Mouse (Mus musculus): ENCODE results near the gene Nxpe3. TPM values are rescaled to one million over a fixed set of nuclear protein-coding genes. Genes with fewer than 3 reads are reported as not detected.

Gene Nxpe3
- polyA plus RNA-seq, 1 experiment: 1.3 TPM

DNA sequence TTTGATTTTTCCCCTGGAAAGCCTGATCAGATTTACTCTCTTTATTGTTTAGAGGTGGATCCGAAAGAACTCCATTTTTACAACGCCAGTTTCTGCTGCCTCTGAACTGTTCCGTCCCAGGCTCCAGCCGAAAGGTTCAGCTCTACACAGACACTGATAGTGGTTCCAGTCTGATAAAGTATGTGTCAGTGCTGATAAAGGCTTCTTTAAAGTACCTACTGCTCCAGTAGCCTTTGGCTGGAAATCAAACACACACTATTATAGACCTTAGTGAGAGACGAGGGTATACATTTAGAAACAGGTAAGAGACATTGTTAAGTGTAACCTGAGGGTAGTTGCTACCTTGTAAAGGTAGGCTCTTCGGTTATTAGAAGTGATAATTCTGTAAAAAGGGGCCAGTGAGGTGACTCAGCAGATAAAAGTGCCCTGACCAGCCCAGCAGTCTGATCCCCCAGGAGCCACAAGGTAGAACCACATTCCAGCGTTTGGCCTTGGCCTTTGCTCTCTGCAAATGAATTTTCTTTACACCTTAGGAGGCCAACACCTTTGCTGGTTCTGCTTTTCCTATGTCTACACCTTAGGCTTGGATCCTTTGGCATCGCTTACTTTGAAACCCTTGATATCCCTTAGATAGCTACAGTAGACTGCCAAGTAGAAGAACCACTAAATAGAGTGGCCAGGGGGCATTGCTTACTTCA, 1.5 kb downstream of the Nxpe3 start:
- Histone ChIP-seq H3ac (ENCODE audit: control insufficient read depth, insufficient read length, low read depth) (no peak overlapping the region), H3K36me3 (ENCODE audit: control insufficient read depth, insufficient read depth) (peaks cover 11% of the 10 kb centered on the region), H3K27me3 (ENCODE audit: control insufficient read depth, insufficient read depth, insufficient read length) (no peaks in the 10 kb centered on the region), H3K79me3 (ENCODE audit: low read depth) (peaks cover 3% of the 10 kb centered on the region), H3K4me3 (ENCODE audit: insufficient read depth, poor library complexity, severe bottlenecking) (no peak overlapping the region), H3K79me2 (ENCODE audit: control insufficient read depth, insufficient read depth) (peaks cover 26% of the 10 kb centered on the region)
- TF ChIP-seq CEBPB (IDR thresholded peaks at IDR 0.05; ENCODE audit: low read depth): no peak

DNA sequence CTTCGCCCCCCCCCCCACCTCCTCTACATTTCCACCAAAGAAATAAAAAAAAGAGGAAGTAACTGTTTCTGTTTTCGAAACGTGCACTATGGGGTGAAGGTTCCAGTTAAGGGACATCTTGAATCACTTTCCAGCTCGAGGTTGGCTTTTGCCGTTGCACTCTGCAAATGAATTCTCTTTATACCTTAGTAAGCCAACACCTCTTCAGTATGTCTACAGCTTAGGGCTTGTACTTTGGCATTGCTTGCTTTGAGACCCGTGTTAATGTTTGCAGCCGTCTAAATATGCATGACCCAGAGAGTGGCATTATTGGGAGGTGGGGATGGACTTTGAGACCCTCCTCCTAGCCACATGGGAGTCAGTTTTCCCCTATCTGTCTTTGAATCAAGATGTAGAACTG, 2.6 kb downstream of the Nxpe3 start:
- Histone ChIP-seq H3K27me3 (ENCODE audit: control insufficient read depth, insufficient read depth, insufficient read length) (no peaks in the 10 kb centered on the region), H3K79me3 (ENCODE audit: low read depth) (peaks cover 3% of the 10 kb centered on the region)

DNA sequence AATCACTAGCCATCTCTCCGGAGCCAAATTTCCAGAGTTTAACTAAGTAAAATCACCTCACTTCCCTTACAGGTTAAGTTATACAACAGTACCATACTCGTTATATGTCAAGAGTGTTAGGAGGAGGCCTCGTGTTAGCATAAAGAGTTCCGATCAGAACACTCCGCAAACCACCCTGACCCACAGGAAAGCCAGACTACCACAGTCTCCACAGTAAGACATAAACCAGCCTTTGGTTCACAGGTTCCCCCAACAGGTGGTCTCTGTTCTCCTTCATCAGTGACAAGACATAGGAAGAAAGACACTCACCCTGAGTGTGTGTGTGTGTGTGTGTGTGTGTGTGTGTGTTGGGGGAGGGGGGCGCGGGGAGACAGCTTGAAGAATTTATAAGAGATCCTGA, 3.7 kb downstream of the Nxpe3 start:
- H3K4me3 ChIP-seq (ENCODE audit: insufficient read depth, poor library complexity, severe bottlenecking): no peak overlapping the region

More for the DNA sequence above, 2.6 kb downstream of the Nxpe3 start:
- Histone ChIP-seq H3K79me2 (ENCODE audit: control insufficient read depth, insufficient read depth) (peaks cover 26% of the 10 kb centered on the region), H3K4me3 (ENCODE audit: insufficient read depth, poor library complexity, severe bottlenecking) (no peak overlapping the region), H3K36me3 (ENCODE audit: control insufficient read depth, insufficient read depth) (peaks cover 18% of the 10 kb centered on the region), H3ac (ENCODE audit: control insufficient read depth, insufficient read length, low read depth) (no peak overlapping the region)
- no peak for TF ChIP-seq CEBPB (IDR thresholded peaks at IDR 0.05; ENCODE audit: low read depth)

DNA sequence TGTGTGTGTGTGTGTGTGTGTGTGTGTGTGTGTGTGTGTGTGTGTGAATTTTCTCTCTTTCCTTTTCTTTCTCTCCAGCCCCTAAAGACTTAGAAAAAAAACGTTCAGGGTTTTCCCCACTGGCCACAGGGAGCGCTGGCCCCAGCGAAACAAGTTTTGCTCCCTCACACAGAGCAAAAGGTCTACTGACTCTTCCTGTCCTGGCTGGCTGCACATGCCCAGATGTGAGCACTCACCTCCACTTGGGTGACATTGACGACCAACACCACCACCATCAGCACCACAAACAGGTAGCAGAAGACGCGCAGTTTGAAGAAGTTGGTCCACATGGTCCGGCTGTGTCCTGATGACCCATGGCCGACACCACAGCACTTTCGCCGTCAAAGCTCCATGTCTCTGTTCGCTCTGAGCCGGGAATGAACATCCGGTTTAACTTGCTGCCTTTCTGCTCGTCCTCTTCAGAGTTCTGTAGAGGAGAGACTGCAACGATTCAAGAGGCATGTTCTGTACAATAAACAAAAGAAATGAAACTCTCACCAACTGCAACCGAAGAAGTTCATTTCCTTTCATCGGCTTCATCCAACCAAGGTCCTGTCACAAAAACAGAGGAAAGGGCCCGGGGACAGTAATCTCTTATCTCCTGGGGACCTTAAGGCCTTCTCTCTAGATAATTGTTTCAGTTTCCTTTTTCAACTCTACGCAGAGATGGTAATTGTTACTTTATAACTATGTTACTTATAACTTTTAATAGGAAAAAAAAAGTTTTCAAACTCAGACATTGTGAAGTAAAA, 4.5 kb downstream of the Nxpe3 start:
- Histone ChIP-seq H3K79me2 (ENCODE audit: control insufficient read depth, insufficient read depth) (peaks cover 26% of the 10 kb centered on the region), H3K4me3 (ENCODE audit: insufficient read depth, poor library complexity, severe bottlenecking) (no peak overlapping the region), H3K27me3 (ENCODE audit: control insufficient read depth, insufficient read depth, insufficient read length) (no peaks in the 10 kb centered on the region), H3K79me3 (ENCODE audit: low read depth) (peaks cover 3% of the 10 kb centered on the region), H3ac (ENCODE audit: control insufficient read depth, insufficient read length, low read depth) (no peak overlapping the region), H3K36me3 (ENCODE audit: control insufficient read depth, insufficient read depth) (peaks cover 22% of the 10 kb centered on the region)
- TF ChIP-seq CEBPB (IDR thresholded peaks at IDR 0.05; ENCODE audit: low read depth) (no peak), USF1 (IDR thresholded peaks at IDR 0.05; ENCODE audit: low read depth) (no peak), CTCF (IDR thresholded peaks at IDR 0.05; ENCODE audit: control insufficient read depth, insufficient read depth, insufficient read length) (no peak), MYOG (IDR thresholded peaks at IDR 0.05; ENCODE audit: control insufficient read depth, extremely low read depth, insufficient read length) (no peak), MYOD1 (IDR thresholded peaks at IDR 0.05; ENCODE audit: control insufficient read depth, insufficient read length, low read depth) (no peak), MAX (IDR thresholded peaks at IDR 0.05) (no peak), FOSL1 (IDR thresholded peaks at IDR 0.05; ENCODE audit: insufficient read depth, low read length, poor library complexity, severe bottlenecking) (no peak)

More for the DNA sequence above, 3.7 kb downstream of the Nxpe3 start:
- Histone ChIP-seq H3K79me2 (ENCODE audit: control insufficient read depth, insufficient read depth) (peaks cover 26% of the 10 kb centered on the region), H3K36me3 (ENCODE audit: control insufficient read depth, insufficient read depth) (peaks cover 20% of the 10 kb centered on the region), H3K27me3 (ENCODE audit: control insufficient read depth, insufficient read depth, insufficient read length) (no peaks in the 10 kb centered on the region), H3K79me3 (ENCODE audit: low read depth) (peaks cover 3% of the 10 kb centered on the region), H3ac (ENCODE audit: control insufficient read depth, insufficient read length, low read depth) (no peak overlapping the region)
- TF ChIP-seq MAX (IDR thresholded peaks at IDR 0.05) (no peak), CEBPB (IDR thresholded peaks at IDR 0.05; ENCODE audit: low read depth) (no peak), MYOD1 (IDR thresholded peaks at IDR 0.05; ENCODE audit: control insufficient read depth, insufficient read length, low read depth) (no peak), FOSL1 (IDR thresholded peaks at IDR 0.05; ENCODE audit: insufficient read depth, low read length, poor library complexity, severe bottlenecking) (no peak), MYOG (IDR thresholded peaks at IDR 0.05; ENCODE audit: control insufficient read depth, extremely low read depth, insufficient read length) (no peak), USF1 (IDR thresholded peaks at IDR 0.05; ENCODE audit: low read depth) (no peak), CTCF (IDR thresholded peaks at IDR 0.05; ENCODE audit: control insufficient read depth, insufficient read depth, insufficient read length) (no peak)

DNA sequence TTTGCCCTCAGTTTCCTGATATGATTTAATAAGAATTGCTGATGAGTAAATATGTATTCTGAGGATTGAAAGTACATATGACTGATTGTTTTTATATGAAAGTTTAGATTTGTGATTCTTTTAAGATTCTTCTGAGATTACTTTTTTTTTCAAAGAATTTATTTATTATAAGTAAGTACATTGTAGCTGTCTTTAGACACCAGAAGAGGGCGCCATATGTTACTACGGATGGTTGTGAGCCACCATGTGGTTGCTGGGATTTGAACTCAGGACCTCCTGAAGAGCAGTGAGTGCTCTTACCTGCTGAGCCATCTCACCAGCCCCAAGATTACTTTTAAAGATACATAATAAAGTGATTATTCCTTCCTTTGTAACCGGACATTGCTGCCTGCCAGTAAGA, 5.6 kb downstream of the Nxpe3 start:
- peaks cover 3% of the 10 kb centered on the region for H3K79me3 ChIP-seq (ENCODE audit: low read depth)
- no peak for TF ChIP-seq MYOD1 (IDR thresholded peaks at IDR 0.05; ENCODE audit: control insufficient read depth, insufficient read length, low read depth)
- no peak for TF ChIP-seq USF1 (IDR thresholded peaks at IDR 0.05; ENCODE audit: low read depth)
- no peak for TF ChIP-seq CTCF (IDR thresholded peaks at IDR 0.05; ENCODE audit: control insufficient read depth, insufficient read depth, insufficient read length)
- TF ChIP-seq CEBPB (IDR thresholded peaks at IDR 0.05; ENCODE audit: low read depth): no peak
- TF ChIP-seq FOSL1 (IDR thresholded peaks at IDR 0.05; ENCODE audit: insufficient read depth, low read length, poor library complexity, severe bottlenecking): no peak
- TF ChIP-seq MYOG (IDR thresholded peaks at IDR 0.05; ENCODE audit: control insufficient read depth, extremely low read depth, insufficient read length): no peak
- no peak for TF ChIP-seq MAX (IDR thresholded peaks at IDR 0.05)
- H3ac ChIP-seq (ENCODE audit: control insufficient read depth, insufficient read length, low read depth): no peak overlapping the region
- H3K79me2 ChIP-seq (ENCODE audit: control insufficient read depth, insufficient read depth): peaks cover 22% of the 10 kb centered on the region
- no peaks in the 10 kb centered on the region for H3K27me3 ChIP-seq (ENCODE audit: control insufficient read depth, insufficient read depth, insufficient read length)
- H3K4me3 ChIP-seq (ENCODE audit: insufficient read depth, poor library complexity, severe bottlenecking): no peak overlapping the region
- peaks cover 22% of the 10 kb centered on the region for H3K36me3 ChIP-seq (ENCODE audit: control insufficient read depth, insufficient read depth)

DNA sequence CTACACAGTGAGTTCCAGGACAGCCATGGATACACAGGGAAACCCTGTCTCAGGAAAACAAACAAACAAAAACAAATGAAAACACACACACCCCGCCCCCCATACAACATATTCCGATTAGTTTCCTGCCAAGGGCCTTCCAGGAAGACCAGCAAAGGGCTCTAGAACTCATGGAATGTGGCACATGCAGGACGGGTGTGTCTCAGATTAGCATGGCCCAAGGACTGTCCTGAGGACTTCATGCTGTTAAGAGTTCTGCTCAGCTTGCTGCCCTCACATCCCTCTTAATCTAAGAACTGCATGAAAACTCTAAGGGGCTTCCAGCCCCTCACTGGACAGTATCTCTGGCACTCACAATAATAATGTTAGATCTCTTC, 6.5 kb downstream of the Nxpe3 start:
- no peaks in the 10 kb centered on the region for H3K79me3 ChIP-seq (ENCODE audit: low read depth)
- no peaks in the 10 kb centered on the region for H3K27me3 ChIP-seq (ENCODE audit: control insufficient read depth, insufficient read depth, insufficient read length)
- H3ac ChIP-seq (ENCODE audit: control insufficient read depth, insufficient read length, low read depth): no peak overlapping the region
- no peak overlapping the region for H3K4me3 ChIP-seq (ENCODE audit: insufficient read depth, poor library complexity, severe bottlenecking)
- TF ChIP-seq USF1 (IDR thresholded peaks at IDR 0.05; ENCODE audit: low read depth): no peak
- no peak for TF ChIP-seq MAX (IDR thresholded peaks at IDR 0.05)
- no peak for TF ChIP-seq MYOG (IDR thresholded peaks at IDR 0.05; ENCODE audit: control insufficient read depth, extremely low read depth, insufficient read length)
- no peak for TF ChIP-seq FOSL1 (IDR thresholded peaks at IDR 0.05; ENCODE audit: insufficient read depth, low read length, poor library complexity, severe bottlenecking)
- no peak for TF ChIP-seq CEBPB (IDR thresholded peaks at IDR 0.05; ENCODE audit: low read depth)
- no peak for TF ChIP-seq CTCF (IDR thresholded peaks at IDR 0.05; ENCODE audit: control insufficient read depth, insufficient read depth, insufficient read length)
- no peak for TF ChIP-seq MYOD1 (IDR thresholded peaks at IDR 0.05; ENCODE audit: control insufficient read depth, insufficient read length, low read depth)
- peaks cover 22% of the 10 kb centered on the region for H3K36me3 ChIP-seq (ENCODE audit: control insufficient read depth, insufficient read depth)
- H3K79me2 ChIP-seq (ENCODE audit: control insufficient read depth, insufficient read depth): peaks cover 13% of the 10 kb centered on the region
